Mouse (Mus musculus) heart, postnatal 4 days (tissue): ENCODE data around the gene Mybbp1a. TPM values are rescaled to one million over a fixed set of nuclear protein-coding genes. Genes with fewer than 3 reads are reported as not detected.

ENCODE experiments used
- DNase-seq: peaks from one replicate; pipeline ENCODE4 v3.0.0; 2021
- total RNA-seq, 2 experiments: library from RNA; stranded (reverse); gene quantifications; 2 replicates each; pipeline ENCODE4 v1.2.3; 2021

The Mybbp1a gene
- 10 to 100 TPM; 55.6 to 55.9 TPM for total RNA-seq

- DNase-seq = peak; percentile 99
These were observed at the start of gene Mybbp1a for GRCm38 (mm10) chr11:72440965-72441664. Gene Mybbp1a, plus strand, starts transcription at chr11:72441355.

GRCm38 (mm10) chr11:72393243-72393642 is 47.9 kb upstream of the Mybbp1a start:
- DNase-seq = no peak

DNA sequence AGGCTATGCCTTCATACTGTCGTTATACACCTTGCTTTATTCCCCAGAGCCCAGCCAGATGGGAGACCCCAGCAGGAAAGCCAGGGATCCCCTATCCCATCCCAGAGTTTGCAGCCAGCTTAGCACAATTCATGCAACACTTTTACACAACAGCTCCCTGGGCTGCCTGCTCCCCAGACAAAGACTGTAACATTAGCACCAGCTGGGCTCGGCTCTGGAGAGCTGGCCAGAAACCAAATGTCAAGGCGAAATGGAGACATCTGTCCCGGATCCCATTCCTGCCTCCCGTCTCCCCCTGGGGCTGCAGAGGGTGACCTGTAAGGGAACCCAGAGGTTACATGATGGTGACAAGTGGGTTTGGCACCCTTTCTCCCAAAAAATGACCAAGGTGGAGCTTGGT is 47.5 kb upstream of the Mybbp1a start:
- peak; percentile 72 for DNase-seq

GRCm38 (mm10) chr11:72394694-72395093 is 46.5 kb upstream of the Mybbp1a start:
- DNase-seq = no peak

DNA sequence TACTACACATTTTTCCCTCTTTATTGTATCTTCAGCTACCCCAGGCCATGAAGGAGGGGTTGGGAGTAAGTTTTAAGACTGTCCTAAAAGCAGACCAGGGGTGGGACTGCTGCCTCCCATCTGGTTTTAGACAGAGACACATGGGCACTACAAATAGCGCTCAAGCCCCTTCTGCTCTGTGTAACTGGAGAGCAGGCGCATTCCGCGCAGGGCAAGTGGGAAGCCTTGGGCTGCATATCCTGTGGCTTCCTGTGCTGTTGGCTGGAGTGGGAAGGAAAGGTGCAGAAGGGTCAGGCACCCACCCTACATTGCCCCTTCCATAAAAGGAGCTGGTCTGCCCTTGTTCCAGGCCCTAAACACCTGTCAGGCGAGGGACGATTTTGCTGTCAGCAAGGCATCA is 45.5 kb upstream of the Mybbp1a start:
- DNase-seq = no peak

- peak; percentile 63 for DNase-seq
These were observed 44.5 kb upstream of the Mybbp1a start for GRCm38 (mm10) chr11:72396621-72397020.

DNA sequence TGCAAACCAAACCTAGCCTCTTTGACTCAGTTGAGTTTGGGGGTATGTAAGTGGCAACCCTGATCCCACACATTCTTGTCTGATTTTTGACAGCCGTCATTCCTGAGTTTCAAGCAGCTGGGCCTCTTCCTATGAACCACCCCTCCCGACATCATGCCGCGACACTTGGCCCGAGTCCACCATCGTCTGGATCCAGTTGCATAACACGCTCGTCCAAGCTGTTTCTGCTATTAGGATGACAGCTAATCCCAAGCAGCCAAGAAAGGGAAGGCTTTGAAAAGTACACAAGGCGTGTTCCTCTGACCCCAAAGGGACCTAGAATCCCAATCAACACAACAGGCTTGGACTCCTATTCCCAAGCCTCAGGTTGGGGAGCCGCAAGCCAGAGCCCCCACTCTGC is 44.1 kb upstream of the Mybbp1a start:
- peak; percentile 94 for DNase-seq

DNA sequence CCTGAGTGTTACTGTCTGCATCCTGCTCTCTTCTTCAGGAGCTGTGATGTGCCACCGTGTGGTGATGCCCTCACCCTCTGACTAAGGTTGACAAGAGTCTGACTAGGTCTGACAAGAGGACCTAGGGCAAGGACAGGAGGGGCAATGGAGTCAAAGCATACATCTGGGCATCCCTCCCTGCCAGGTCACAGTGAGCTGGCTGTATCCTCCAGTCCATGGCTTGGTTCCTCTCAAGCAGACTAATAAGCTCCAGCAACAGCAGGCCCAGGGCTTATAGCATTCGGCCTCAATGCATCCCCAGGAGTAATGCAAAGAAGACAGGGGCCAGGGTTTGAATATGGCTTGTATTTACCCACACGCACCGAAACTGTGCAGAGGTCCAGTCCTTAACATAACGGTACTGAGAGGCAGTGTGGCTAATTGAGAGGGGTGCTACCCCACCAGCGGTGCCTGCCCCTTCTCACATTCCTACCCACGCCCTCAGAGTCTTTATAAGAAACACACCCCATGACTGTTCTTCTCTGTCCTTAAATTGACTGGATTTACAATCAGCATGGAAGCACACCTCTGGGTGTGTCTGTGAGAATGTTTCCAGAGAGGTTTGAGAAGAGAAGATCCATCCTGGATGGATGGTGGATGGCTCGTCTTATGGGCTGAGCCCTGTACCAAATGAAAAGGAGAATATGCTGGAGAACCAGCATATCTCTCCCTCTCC is 43.2 kb upstream of the Mybbp1a start:
- DNase-seq = no peak

DNA sequence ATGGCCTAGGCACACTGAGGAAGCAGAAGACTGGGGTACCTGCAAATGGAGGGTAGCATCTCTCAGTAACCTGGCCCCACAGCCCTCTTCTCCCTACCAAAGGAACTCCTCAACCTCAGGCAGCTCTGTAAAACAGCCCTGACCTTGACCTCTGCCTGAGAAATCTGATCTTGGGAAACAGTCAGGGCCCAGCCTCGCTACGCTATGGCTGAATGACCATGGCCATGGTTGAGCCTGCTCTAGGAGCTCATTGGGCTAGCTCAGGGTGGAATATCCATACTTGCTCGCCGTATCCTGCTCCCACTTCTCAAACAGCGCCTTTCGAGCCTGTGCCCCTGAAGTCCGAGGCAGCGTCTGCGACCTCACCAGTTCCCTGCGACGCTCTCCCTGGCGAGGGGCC is 40.1 kb upstream of the Mybbp1a start:
- DNase-seq = no peak

- DNase-seq = no peak
These were observed 39.1 kb upstream of the Mybbp1a start for GRCm38 (mm10) chr11:72402017-72402416.

DNA sequence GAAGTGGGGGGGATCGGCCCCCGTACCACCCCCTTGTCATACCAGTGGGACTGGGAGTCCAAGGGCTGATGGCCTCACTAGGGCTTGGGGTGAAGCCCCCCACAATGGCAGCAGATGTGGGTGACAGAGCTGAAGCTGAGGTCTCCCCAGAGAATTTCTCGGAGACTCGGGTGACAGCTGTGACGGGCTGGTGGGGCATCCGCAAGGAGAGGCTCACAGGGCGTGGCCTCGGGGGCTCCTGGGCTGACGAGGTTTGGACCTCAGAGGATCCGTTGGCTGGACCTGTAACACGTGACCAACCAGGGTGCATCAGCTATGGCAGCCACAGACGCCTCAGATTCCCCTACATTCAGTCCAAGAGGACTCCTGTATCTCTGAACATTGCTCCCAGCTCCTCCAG is 38.2 kb upstream of the Mybbp1a start:
- DNase-seq = no peak

- DNase-seq = no peak
These were observed 35.6 kb upstream of the Mybbp1a start for GRCm38 (mm10) chr11:72405532-72405931.

DNA sequence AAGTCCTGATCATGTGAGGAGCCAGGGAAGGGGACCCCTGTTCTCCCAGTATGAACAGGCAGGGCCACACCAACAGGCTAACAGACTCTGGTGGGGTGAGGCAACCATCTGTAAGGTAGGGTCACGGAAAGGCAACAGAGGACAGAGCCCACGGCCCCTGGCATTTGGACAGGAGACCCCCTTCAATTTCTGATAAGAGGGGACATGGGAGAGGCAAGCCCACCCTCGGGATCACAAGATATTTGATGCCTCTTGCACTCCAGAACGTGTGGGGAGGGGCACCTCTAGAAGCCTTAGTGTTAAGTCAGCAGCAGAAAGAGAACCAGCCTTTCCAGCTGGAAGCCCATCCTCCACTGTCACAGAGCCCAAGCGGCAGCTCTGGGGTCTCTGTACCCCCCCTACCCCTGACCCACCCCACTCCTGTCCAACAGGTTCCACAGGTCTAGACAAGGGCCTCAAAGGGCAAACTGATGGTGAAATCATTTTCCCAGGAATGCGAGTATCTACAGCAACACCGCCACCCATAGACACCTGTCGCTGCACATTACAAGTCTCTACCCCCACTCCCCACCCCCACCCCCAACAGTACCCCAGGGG is 35.0 kb upstream of the Mybbp1a start:
- DNase-seq = no peak

GRCm38 (mm10) chr11:72407081-72407480 is 34.1 kb upstream of the Mybbp1a start:
- DNase-seq = no peak

DNA sequence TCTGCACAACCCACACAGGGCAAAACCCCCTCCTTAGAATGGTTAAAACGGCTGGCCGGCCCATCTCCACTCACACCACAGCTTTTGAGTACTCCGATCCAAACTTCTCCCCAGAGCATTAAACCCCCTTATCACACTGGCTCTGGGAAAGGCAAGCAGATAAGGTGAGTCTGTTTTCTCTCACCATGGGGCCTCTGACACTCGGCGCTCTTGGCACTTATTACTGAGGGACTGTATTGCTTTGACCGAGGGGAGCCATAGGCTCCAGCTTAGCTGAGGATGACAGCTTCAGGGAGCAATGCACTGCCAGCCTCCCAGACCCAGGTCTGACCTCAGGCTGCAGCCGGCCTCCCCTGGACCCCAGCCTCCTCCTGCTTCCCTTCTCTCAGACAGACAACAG is 33.6 kb upstream of the Mybbp1a start:
- peak; percentile 75 for DNase-seq

GRCm38 (mm10) chr11:72408451-72409170 is 32.5 kb upstream of the Mybbp1a start:
- no peak for DNase-seq

DNA sequence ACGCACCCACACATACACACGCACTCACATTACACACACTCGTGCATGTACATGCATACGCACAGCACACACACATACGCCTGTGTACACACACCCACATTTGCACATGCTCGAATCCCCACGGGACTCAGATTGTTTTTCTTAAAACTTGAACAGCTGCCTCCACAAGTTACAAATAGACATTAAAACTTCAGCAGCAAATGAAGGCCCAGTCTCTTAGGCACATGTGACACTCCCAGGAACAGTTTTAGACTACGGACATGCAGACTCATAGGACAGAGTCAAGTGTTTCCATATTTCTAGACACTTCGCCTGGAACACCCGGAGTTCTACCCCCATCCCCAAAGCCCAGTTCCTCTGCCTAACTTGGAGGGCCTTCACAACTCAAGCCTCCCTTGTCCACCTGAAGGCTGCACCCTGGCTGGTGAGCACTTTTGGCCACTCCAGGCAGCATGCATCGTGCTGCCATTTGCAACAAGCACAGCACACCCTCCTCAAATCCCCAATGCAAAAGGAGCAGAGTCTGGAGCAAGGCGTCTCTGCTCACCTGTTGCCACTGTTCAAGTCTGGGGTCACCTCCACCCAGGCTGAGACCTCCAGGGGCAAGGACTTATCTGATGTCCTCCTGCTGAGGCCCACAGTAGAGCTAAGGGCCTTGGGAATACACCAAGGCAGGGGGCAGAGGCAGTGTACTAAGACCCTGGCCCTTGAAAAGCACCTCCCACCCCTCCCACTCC is 31.3 kb upstream of the Mybbp1a start:
- DNase-seq = no peak

GRCm38 (mm10) chr11:72410521-72411092 is 30.5 kb upstream of the Mybbp1a start:
- no peak for DNase-seq

DNA sequence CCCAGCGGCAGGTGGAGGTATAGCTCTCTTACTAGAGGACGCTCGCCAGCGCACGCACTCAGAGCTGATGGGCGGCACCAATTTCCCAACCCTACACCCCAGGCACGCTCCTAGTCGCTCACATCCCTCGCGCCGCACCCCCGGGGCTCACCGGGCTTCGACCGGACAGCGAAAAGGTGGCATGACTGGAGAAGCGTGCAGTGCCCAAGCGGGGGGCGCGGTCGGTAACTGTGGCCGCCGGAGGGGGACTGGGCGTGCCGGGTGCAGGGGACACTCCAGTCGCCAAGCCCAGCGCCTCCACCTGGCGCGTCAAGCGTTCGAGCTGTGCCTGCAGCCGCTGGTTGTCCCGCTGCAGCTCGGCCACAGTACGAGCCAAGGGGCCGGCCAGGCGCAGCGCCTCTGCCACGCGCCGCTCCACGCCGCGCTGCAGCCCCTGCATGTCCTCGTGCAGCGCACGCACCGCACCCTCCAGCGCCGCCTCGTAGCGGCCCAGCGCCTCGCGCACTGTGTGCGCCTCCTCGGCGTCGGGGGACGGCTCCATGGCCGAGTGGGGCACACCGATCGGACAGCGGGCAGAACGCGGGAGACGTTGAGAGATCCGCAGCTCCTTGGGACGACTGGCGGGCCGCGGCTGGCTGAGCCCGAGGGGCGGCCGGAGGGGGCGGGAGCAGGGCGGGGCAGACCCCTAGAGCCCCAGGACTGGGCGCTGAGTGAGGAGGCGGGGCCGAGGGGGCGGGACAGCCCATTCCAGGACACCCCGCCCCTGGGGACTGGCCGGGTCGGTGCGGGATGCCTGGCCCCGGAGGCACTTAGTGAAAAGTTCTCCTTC is 29.8 kb upstream of the Mybbp1a start, which contains the start of gene Smtnl2:
Gene Smtnl2, minus strand, starts transcription at position 621 of the 829 bp plus-strand sequence.
- peak; percentile 96 for DNase-seq

- no peak for DNase-seq
These were observed 29.2 kb upstream of the Mybbp1a start for GRCm38 (mm10) chr11:72411945-72412344.

- peak; percentile 77 for DNase-seq
These were observed 28.1 kb upstream of the Mybbp1a start for GRCm38 (mm10) chr11:72413016-72413415.
